Mouse (Mus musculus) heart, embryonic 12.5 days (tissue): ENCODE measurements around the gene BC049715. TPM values are rescaled to one million over a fixed set of nuclear protein-coding genes. Genes with fewer than 3 reads are reported as not detected.

Experiments
- ATAC-seq: fragments of 200-750 bp; cut with Nextera tagmentation; 2 replicates; pipeline ENCODE4 v1.8.0; 2017; ENCODE audit warnings: moderate TSS enrichment, moderate library complexity; ENCODE audit not compliant: insufficient number of reproducible peaks, low FRiP score
- H3K27ac ChIP-seq: fragments of 300-500 bp; sonication (generic); 2 replicates; pipeline ENCODE4 v1.5.1; 2016; ENCODE audit warnings: mild to moderate bottlenecking, moderate library complexity; ENCODE audit not compliant: poor library complexity, severe bottlenecking
- H3K27me3 ChIP-seq: fragments of 300-500 bp; sonication (generic); replicated peaks from 2 replicates; pipeline ENCODE4 v1.6.1; 2016; ENCODE audit warnings: mild to moderate bottlenecking, moderate library complexity
- H3K36me3 ChIP-seq: fragments of 300-500 bp; sonication (generic); 2 replicates; pipeline ENCODE4 v1.6.1; 2016; ENCODE audit warnings: mild to moderate bottlenecking, moderate library complexity
- H3K4me1 ChIP-seq: fragments of 300-500 bp; sonication (generic); replicated peaks from 2 replicates; pipeline ENCODE4 v1.6.1; 2016; ENCODE audit warnings: mild to moderate bottlenecking
- H3K4me2 ChIP-seq: fragments of 300-500 bp; sonication (generic); 2 replicates; pipeline ENCODE4 v1.6.1; 2016; ENCODE audit warnings: mild to moderate bottlenecking, moderate library complexity
- H3K4me3 ChIP-seq: fragments of 300-500 bp; sonication (generic); 2 replicates; pipeline ENCODE4 v1.5.1; 2016; ENCODE audit warnings: mild to moderate bottlenecking
- H3K9ac ChIP-seq: fragments of 300-500 bp; sonication (generic); 2 replicates; pipeline ENCODE4 v1.6.1; 2016; ENCODE audit warnings: mild to moderate bottlenecking, moderate library complexity
- H3K9me3 ChIP-seq: fragments of 300-500 bp; sonication (generic); replicated peaks from 2 replicates; pipeline ENCODE4 v1.6.1; 2016; ENCODE audit warnings: mild to moderate bottlenecking, moderate library complexity
- WGBS: fragments of 180-500 bp; shearing (Covaris S2); methylation state at CpG from one replicate; pipeline ENCODE4 v1.1.7; 2016; 5-methylcytosine and 5-hydroxymethylcytosine counted together
- polyA plus RNA-seq: library from polyadenylated mRNA; unstranded; fragments of >200 nt; fragmentation: Nextera tagmentation; extraction: Ambion mirVana; gene quantifications from 2 replicates; pipeline ENCODE4 v1.2.1, GENCODE M21; 2016

The BC049715 gene
- polyA plus RNA-seq, 1 experiment from 2014 or later: 1.5 TPM

DNA sequence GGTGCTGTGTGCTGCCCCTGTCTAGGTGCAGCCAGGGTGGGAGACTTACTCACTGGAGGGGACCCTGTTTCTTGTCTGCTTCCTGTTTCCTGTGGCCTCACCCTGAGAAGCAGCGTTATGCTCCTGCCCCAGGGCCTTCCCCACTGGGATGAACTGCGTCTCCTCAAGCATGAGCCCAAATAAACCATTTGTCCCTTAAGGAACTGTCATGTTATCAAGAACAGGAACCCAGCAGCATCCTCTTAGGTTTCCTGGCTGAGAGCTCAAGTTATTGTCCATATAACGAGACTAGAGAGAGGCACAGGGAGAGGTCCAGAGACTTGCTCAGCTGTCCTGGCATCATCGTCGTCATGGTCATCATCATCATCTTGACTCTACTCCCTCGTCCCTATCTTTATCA is 22.8 kb downstream of the BC049715 start:
- Histone ChIP-seq H3K4me3 (no peak overlapping the region), H3K36me3 (peaks cover 30% of the 10 kb centered on the region), H3K4me1 (peaks cover 32% of the 10 kb centered on the region), H3K9me3 (no peaks in the 10 kb centered on the region), H3K27ac (no peak overlapping the region), H3K9ac (no peak overlapping the region), H3K27me3 (no peaks in the 10 kb centered on the region), H3K4me2 (no peak overlapping the region)
- ATAC-seq: 0 out of 2 replicates have a peak, but pooled peaks have one; percentile 9
- 48% methylated on average over 6 of the region's 6 CpGs for WGBS

- Histone ChIP-seq H3K4me2 (no peak overlapping the region), H3K4me3 (no peak overlapping the region), H3K36me3 (peaks cover 25% of the 10 kb centered on the region), H3K9me3 (no peaks in the 10 kb centered on the region), H3K4me1 (peaks cover 49% of the 10 kb centered on the region), H3K9ac (no peak overlapping the region), H3K27ac (peak overlapping the region; percentile 52; the same call in 1 of the 2 replicates), H3K27me3 (no peaks in the 10 kb centered on the region)
- ATAC-seq: no peak
- WGBS: 85% methylated on average over 4 of the region's 4 CpGs
Observed at GRCm38 (mm10) chr6:136852348-136852747, 24.9 kb downstream of the BC049715 start.

GRCm38 (mm10) chr6:136852762-136853161 is 25.3 kb downstream of the BC049715 start:
- no peaks in the 10 kb centered on the region for H3K9me3 ChIP-seq
- no peaks in the 10 kb centered on the region for H3K27me3 ChIP-seq
- no peak overlapping the region for H3K4me3 ChIP-seq
- H3K4me2 ChIP-seq: no peak overlapping the region
- no peak for ATAC-seq
- WGBS: 66% methylated on average over 3 of the region's 3 CpGs
- peak overlapping the region; percentile 52 for H3K27ac ChIP-seq
- no peak overlapping the region for H3K9ac ChIP-seq
- H3K4me1 ChIP-seq: peaks cover 53% of the 10 kb centered on the region
- H3K36me3 ChIP-seq: peaks cover 25% of the 10 kb centered on the region

- Histone ChIP-seq H3K9me3 (no peaks in the 10 kb centered on the region), H3K9ac (no peak overlapping the region), H3K4me3 (peak overlapping the region; percentile 4; the same call in 1 of the 2 replicates), H3K36me3 (peaks cover 10% of the 10 kb centered on the region), H3K27ac (no peak overlapping the region), H3K4me1 (peaks cover 67% of the 10 kb centered on the region), H3K4me2 (peak overlapping the region; percentile 67), H3K27me3 (no peaks in the 10 kb centered on the region)
- WGBS: 75% methylated on average over 11 of the region's 11 CpGs
- ATAC-seq: no peak
Observed at GRCm38 (mm10) chr6:136854361-136854781, 26.9 kb downstream of the BC049715 start.

- H3K9me3 ChIP-seq: no peaks in the 10 kb centered on the region
- peak overlapping the region; percentile 90 for H3K27ac ChIP-seq
- H3K36me3 ChIP-seq: peaks cover 10% of the 10 kb centered on the region
- H3K4me1 ChIP-seq: peaks cover 68% of the 10 kb centered on the region
- H3K4me2 ChIP-seq: peak overlapping the region; percentile 67
- peak overlapping the region; percentile 64; the same call in 1 of the 2 replicates for H3K9ac ChIP-seq
- H3K27me3 ChIP-seq: no peaks in the 10 kb centered on the region
- 47% methylated on average over 2 of the region's 2 CpGs for WGBS
- ATAC-seq: no peak
- peak overlapping the region; percentile 46 for H3K4me3 ChIP-seq
Observed at GRCm38 (mm10) chr6:136855183-136855582, 27.8 kb downstream of the BC049715 start.

DNA sequence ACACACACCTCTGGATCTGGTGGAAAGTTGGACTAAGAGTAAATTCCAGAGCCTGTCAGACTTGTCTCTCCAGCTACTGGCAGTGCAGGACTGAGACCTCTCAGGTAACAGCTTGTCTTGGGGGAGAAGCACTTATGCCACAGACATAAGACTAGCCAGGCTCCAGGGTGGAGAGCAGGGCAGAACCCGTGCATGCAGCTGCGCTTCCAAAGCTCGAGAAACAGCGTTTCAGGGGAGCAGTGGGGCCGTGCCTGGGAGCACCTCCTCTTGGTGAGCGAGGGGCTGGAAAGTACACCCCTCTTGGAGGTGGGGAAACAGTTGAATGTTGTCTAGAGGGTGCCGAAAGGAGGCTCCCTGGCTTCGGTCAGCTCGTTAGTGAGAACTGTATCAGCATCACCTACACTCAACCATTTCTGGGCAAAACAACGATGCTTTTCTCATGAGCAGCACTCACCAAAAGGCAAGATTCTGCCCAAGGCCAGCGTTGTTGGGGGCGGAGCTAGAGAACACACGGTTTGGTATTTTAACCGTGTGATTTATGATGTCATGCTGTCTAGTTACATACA is 28.7 kb downstream of the BC049715 start:
- H3K27me3 ChIP-seq: no peaks in the 10 kb centered on the region
- H3K9me3 ChIP-seq: no peaks in the 10 kb centered on the region
- H3K4me2 ChIP-seq: peak overlapping the region; percentile 67
- peaks cover 71% of the 10 kb centered on the region for H3K4me1 ChIP-seq
- H3K27ac ChIP-seq: peak overlapping the region; percentile 90
- peaks cover 10% of the 10 kb centered on the region for H3K36me3 ChIP-seq
- peak overlapping the region; percentile 46 for H3K4me3 ChIP-seq
- WGBS: 19% methylated on average over 14 of the region's 14 CpGs
- peak overlapping the region; percentile 64 for H3K9ac ChIP-seq
- ATAC-seq: peak; percentile 56

- peak; percentile 91 for ATAC-seq
- peak within 1 kb of the TSS; percentile 67 for H3K9ac ChIP-seq
Observed at GRCm38 (mm10) chr6:136857186-136857872, 29.9 kb downstream of the BC049715 start, which contains the start of gene Art4. Gene Art4 (minus strand): TSS chr6:136857733.

DNA sequence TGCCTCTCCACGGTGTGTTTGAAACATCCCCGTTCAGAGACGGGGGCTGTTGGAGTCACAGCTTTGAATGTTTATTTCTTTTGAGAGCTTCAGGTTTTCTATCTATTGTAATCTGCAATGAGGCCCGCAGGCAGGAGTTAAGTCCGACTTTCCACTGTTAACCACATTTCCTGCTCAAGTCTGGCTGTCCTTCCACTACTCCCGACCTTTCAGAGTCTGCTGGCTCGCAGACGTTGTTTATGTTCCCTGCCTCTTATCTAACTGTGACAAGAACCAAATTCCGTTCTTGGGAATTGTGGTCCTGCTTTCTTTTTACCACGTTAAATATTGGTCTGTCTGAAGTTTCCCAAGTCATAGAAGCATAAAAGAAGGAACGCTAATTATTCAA is 30.4 kb downstream of the BC049715 start:
- Histone ChIP-seq H3K27me3 (no peaks in the 10 kb centered on the region), H3K9me3 (no peaks in the 10 kb centered on the region), H3K4me1 (peaks cover 70% of the 10 kb centered on the region), H3K36me3 (0 out of 2 replicates have a peak, but pooled peaks cover 3% of the 10 kb centered on the region), H3K9ac (peak overlapping the region; percentile 67), H3K4me2 (peak overlapping the region; percentile 66), H3K27ac (peak overlapping the region; percentile 98), H3K4me3 (peak overlapping the region; percentile 49)
- peak; percentile 77 for ATAC-seq
- WGBS: 4% methylated on average over 11 of the region's 11 CpGs

More at GRCm38 (mm10) chr6:136857186-136857872, 29.9 kb downstream of the BC049715 start, which contains the start of gene Art4:
- Histone ChIP-seq H3K4me1 (peaks cover 75% of the 10 kb centered on the region), H3K9me3 (no peaks in the 10 kb centered on the region), H3K27ac (peak within 1 kb of the TSS; percentile 98), H3K4me2 (peak within 1 kb of the TSS; percentile 66), H3K36me3 (0 out of 2 replicates have a peak, but pooled peaks cover 3% of the 10 kb centered on the region), H3K4me3 (peak within 1 kb of the TSS; percentile 49), H3K27me3 (no peaks in the 10 kb centered on the region)
- 8% methylated on average over 18 of the region's 18 CpGs for WGBS

- peak overlapping the region; percentile 66 for H3K4me2 ChIP-seq
- WGBS: 42% methylated on average over 8 of the region's 8 CpGs
- H3K9me3 ChIP-seq: no peaks in the 10 kb centered on the region
- ATAC-seq: no peak
- no peaks in the 10 kb centered on the region for H3K27me3 ChIP-seq
- no peak overlapping the region for H3K4me3 ChIP-seq
- peaks cover 67% of the 10 kb centered on the region for H3K4me1 ChIP-seq
- H3K27ac ChIP-seq: peak overlapping the region; percentile 98
- H3K36me3 ChIP-seq: 0 out of 2 replicates have a peak, but pooled peaks cover 3% of the 10 kb centered on the region
- H3K9ac ChIP-seq: no peak overlapping the region
Observed at GRCm38 (mm10) chr6:136858420-136858819, 31.0 kb downstream of the BC049715 start.

GRCm38 (mm10) chr6:136861020-136861419 is 33.6 kb downstream of the BC049715 start:
- no peaks in the 10 kb centered on the region for H3K27me3 ChIP-seq
- ATAC-seq: no peak
- no peak overlapping the region for H3K4me2 ChIP-seq
- no peak overlapping the region; the same call in 1 of the 2 replicates for H3K27ac ChIP-seq
- H3K36me3 ChIP-seq: no peaks in the 10 kb centered on the region
- H3K9me3 ChIP-seq: no peaks in the 10 kb centered on the region
- peaks cover 50% of the 10 kb centered on the region for H3K4me1 ChIP-seq
- H3K4me3 ChIP-seq: no peak overlapping the region
- WGBS: 39% methylated on average over 9 of the region's 9 CpGs
- H3K9ac ChIP-seq: peak overlapping the region; percentile 52; the same call in 1 of the 2 replicates

DNA sequence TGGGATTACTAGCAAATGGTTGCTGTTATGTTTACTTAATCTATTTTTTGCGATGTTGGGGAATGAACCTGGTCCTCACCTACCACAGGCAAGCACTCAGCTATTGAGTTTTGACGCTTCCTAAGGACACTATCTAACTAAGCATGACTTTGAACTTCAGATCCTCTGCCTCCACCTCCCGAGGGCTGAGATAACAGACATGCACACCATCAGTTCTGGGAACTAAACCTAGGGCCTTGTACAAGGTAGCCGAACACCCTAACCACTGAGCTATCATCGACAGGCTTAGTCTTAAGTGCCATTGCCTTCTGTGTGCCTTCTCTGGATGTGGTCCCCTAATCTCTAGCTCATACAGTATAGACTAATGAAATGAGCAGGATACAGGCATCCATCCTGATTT is 37.9 kb downstream of the BC049715 start:
- Histone ChIP-seq H3K9me3 (no peaks in the 10 kb centered on the region), H3K4me2 (no peak overlapping the region), H3K36me3 (no peaks in the 10 kb centered on the region), H3K4me3 (no peak overlapping the region), H3K27ac (no peak overlapping the region), H3K27me3 (no peaks in the 10 kb centered on the region), H3K4me1 (peaks cover 11% of the 10 kb centered on the region), H3K9ac (no peak overlapping the region)
- ATAC-seq: no peak
- 77% methylated on average over 5 of the region's 5 CpGs for WGBS
